Mouse (Mus musculus): ENCODE results near the gene Scml4. TPM values are rescaled to one million over a fixed set of nuclear protein-coding genes. Genes with fewer than 3 reads are reported as not detected.
A peak's percentile ranks its signal among the peaks of the same experiment; 100 is the strongest.

The Scml4 gene
- polyA plus RNA-seq, 1 experiment from 2014 or later = 0.17 TPM

GRCm38 (mm10) chr10:42863621-42864391, 3.6 kb downstream of the Scml4 start:
- Histone ChIP-seq H3K9me3 (replicated peaks) (no peaks in the 10 kb centered on the region), H3K27me3 (ENCODE audit: low read depth, poor library complexity, severe bottlenecking) (peaks cover 17% of the 10 kb centered on the region; the same call in 1 of the 2 replicates), H3K36me3 (no peaks in the 10 kb centered on the region), H3K27ac (replicated peaks) (0 out of 2 replicates have a peak overlapping the region, but pooled peaks have one; percentile 42), H3K4me3 (peak overlapping the region; percentile 11; the same call in 1 of the 2 replicates), H3K4me1 (peaks cover 38% of the 10 kb centered on the region)
- DNase-seq (ENCODE audit: low spot score) = no peak
- WGBS = 71% methylated on average over 31 of the region's 31 CpGs

GRCm38 (mm10) chr10:42864696-42865095, 4.5 kb downstream of the Scml4 start:
- Histone ChIP-seq H3K4me1 (peaks cover 35% of the 10 kb centered on the region), H3K27ac (replicated peaks) (peak overlapping the region; percentile 23; the same call in 1 of the 2 replicates), H3K4me3 (no peak overlapping the region), H3K36me3 (no peaks in the 10 kb centered on the region), H3K27me3 (ENCODE audit: low read depth, poor library complexity, severe bottlenecking) (peaks cover 17% of the 10 kb centered on the region; the same call in 1 of the 2 replicates), H3K9me3 (replicated peaks) (no peaks in the 10 kb centered on the region)
- no peak for DNase-seq (ENCODE audit: low spot score)
- WGBS = 66% methylated on average over 5 of the region's 5 CpGs

- Histone ChIP-seq H3K36me3 (no peaks in the 10 kb centered on the region), H3K4me1 (peaks cover 27% of the 10 kb centered on the region), H3K9me3 (replicated peaks) (no peaks in the 10 kb centered on the region), H3K27me3 (ENCODE audit: low read depth, poor library complexity, severe bottlenecking) (peaks cover 10% of the 10 kb centered on the region; the same call in 1 of the 2 replicates), H3K4me3 (no peak overlapping the region), H3K27ac (replicated peaks) (no peak overlapping the region)
- 88% methylated on average over 9 of the region's 9 CpGs for WGBS
- DNase-seq (ENCODE audit: low spot score) = no peak
Measured at GRCm38 (mm10) chr10:42868416-42868815, 8.2 kb downstream of the Scml4 start.

GRCm38 (mm10) chr10:42869467-42869866, 9.3 kb downstream of the Scml4 start:
- H3K27ac ChIP-seq (replicated peaks) = no peak overlapping the region
- WGBS = 78% methylated on average over 6 of the region's 6 CpGs
- no peak overlapping the region for H3K4me3 ChIP-seq
- no peaks in the 10 kb centered on the region for H3K9me3 ChIP-seq (replicated peaks)
- H3K27me3 ChIP-seq (ENCODE audit: low read depth, poor library complexity, severe bottlenecking) = 0 out of 2 replicates have a peak, but pooled peaks cover 3% of the 10 kb centered on the region
- DNase-seq (ENCODE audit: low spot score) = no peak
- H3K4me1 ChIP-seq = peaks cover 16% of the 10 kb centered on the region
- H3K36me3 ChIP-seq = no peaks in the 10 kb centered on the region

GRCm38 (mm10) chr10:42872269-42873010, 12.3 kb downstream of the Scml4 start:
- DNase-seq (ENCODE audit: low spot score) = no peak
- Histone ChIP-seq H3K4me1 (peaks cover 7% of the 10 kb centered on the region), H3K4me3 (no peak overlapping the region), H3K27me3 (ENCODE audit: low read depth, poor library complexity, severe bottlenecking) (0 out of 2 replicates have a peak, but pooled peaks cover 3% of the 10 kb centered on the region), H3K27ac (replicated peaks) (no peak overlapping the region), H3K36me3 (no peaks in the 10 kb centered on the region), H3K9me3 (replicated peaks) (no peaks in the 10 kb centered on the region)
- WGBS = 86% methylated on average over 15 of the region's 15 CpGs

GRCm38 (mm10) chr10:42873077-42873595, 13.0 kb downstream of the Scml4 start:
- H3K27me3 ChIP-seq (ENCODE audit: low read depth, poor library complexity, severe bottlenecking) = 0 out of 2 replicates have a peak, but pooled peaks cover 3% of the 10 kb centered on the region
- no peak overlapping the region for H3K27ac ChIP-seq (replicated peaks)
- H3K4me3 ChIP-seq = no peak overlapping the region
- H3K4me1 ChIP-seq = peaks cover 6% of the 10 kb centered on the region; the same call in 1 of the 2 replicates
- no peaks in the 10 kb centered on the region for H3K36me3 ChIP-seq
- DNase-seq (ENCODE audit: low spot score) = no peak
- WGBS = 92% methylated on average over 7 of the region's 7 CpGs
- no peaks in the 10 kb centered on the region for H3K9me3 ChIP-seq (replicated peaks)

- Histone ChIP-seq H3K27me3 (ENCODE audit: low read depth, poor library complexity, severe bottlenecking) (0 out of 2 replicates have a peak, but pooled peaks cover 3% of the 10 kb centered on the region), H3K36me3 (no peaks in the 10 kb centered on the region), H3K27ac (replicated peaks) (no peak overlapping the region), H3K4me3 (no peak overlapping the region), H3K4me1 (peaks cover 6% of the 10 kb centered on the region; the same call in 1 of the 2 replicates), H3K9me3 (replicated peaks) (no peaks in the 10 kb centered on the region)
- 73% methylated on average over 5 of the region's 5 CpGs for WGBS
- no peak for DNase-seq (ENCODE audit: low spot score)
Measured at GRCm38 (mm10) chr10:42876172-42876571, 16.0 kb downstream of the Scml4 start.

GRCm38 (mm10) chr10:42879269-42879681, 19.1 kb downstream of the Scml4 start:
- Histone ChIP-seq H3K9me3 (replicated peaks) (no peaks in the 10 kb centered on the region), H3K4me3 (no peak overlapping the region), H3K27me3 (ENCODE audit: low read depth, poor library complexity, severe bottlenecking) (no peaks in the 10 kb centered on the region), H3K27ac (replicated peaks) (no peak overlapping the region), H3K36me3 (no peaks in the 10 kb centered on the region), H3K4me1 (no peaks in the 10 kb centered on the region)
- no peak for DNase-seq (ENCODE audit: low spot score)
- WGBS = 86% methylated on average over 5 of the region's 5 CpGs

- Histone ChIP-seq H3K4me1 (no peaks in the 10 kb centered on the region), H3K27me3 (ENCODE audit: low read depth, poor library complexity, severe bottlenecking) (no peaks in the 10 kb centered on the region), H3K4me3 (no peak overlapping the region), H3K9me3 (replicated peaks) (no peaks in the 10 kb centered on the region), H3K36me3 (no peaks in the 10 kb centered on the region), H3K27ac (replicated peaks) (no peak overlapping the region; the same call in 1 of the 2 replicates)
- WGBS = 89% methylated on average over 5 of the region's 5 CpGs
- no peak for DNase-seq (ENCODE audit: low spot score)
Measured at GRCm38 (mm10) chr10:42879682-42880081, 19.5 kb downstream of the Scml4 start.

- Histone ChIP-seq H3K27ac (replicated peaks) (no peak overlapping the region), H3K36me3 (no peaks in the 10 kb centered on the region), H3K9me3 (replicated peaks) (no peaks in the 10 kb centered on the region), H3K27me3 (ENCODE audit: low read depth, poor library complexity, severe bottlenecking) (no peaks in the 10 kb centered on the region), H3K4me1 (peaks cover 9% of the 10 kb centered on the region), H3K4me3 (no peak overlapping the region)
- WGBS = 12% methylated on average over 6 of the region's 6 CpGs
- DNase-seq (ENCODE audit: low spot score) = no peak
Measured at GRCm38 (mm10) chr10:42887040-42887439, 26.9 kb downstream of the Scml4 start.

GRCm38 (mm10) chr10:42888241-42888640, 28.1 kb downstream of the Scml4 start:
- Histone ChIP-seq H3K27ac (replicated peaks) (no peak overlapping the region), H3K4me3 (no peak overlapping the region), H3K36me3 (no peaks in the 10 kb centered on the region), H3K9me3 (replicated peaks) (no peaks in the 10 kb centered on the region), H3K27me3 (ENCODE audit: low read depth, poor library complexity, severe bottlenecking) (no peaks in the 10 kb centered on the region), H3K4me1 (peaks cover 13% of the 10 kb centered on the region)
- WGBS = 92% methylated on average over 5 of the region's 5 CpGs
- no peak for DNase-seq (ENCODE audit: low spot score)

GRCm38 (mm10) chr10:42890365-42890764, 30.2 kb downstream of the Scml4 start:
- Histone ChIP-seq H3K4me3 (no peak overlapping the region), H3K27me3 (ENCODE audit: low read depth, poor library complexity, severe bottlenecking) (no peaks in the 10 kb centered on the region), H3K4me1 (peaks cover 28% of the 10 kb centered on the region), H3K9me3 (replicated peaks) (no peaks in the 10 kb centered on the region), H3K36me3 (no peaks in the 10 kb centered on the region), H3K27ac (replicated peaks) (no peak overlapping the region)
- DNase-seq (ENCODE audit: low spot score) = no peak
- WGBS = 76% methylated on average over 4 of the region's 4 CpGs
